Mouse (Mus musculus): Measurements from ENCODE around the gene Tmem161a. TPM values are rescaled to one million over a fixed set of nuclear protein-coding genes. Genes with fewer than 3 reads are reported as not detected.

Tmem161a gene
- polyA plus RNA-seq (2015; fragmentation: Nextera tagmentation; extraction: Ambion mirVana), result 28.1 and 31.9 TPM in 2 replicates

- Histone ChIP-seq H3K4me3 (replicated peaks) (peak within 1 kb of the TSS; percentile 66), H3K4me1 (replicated peaks) (peaks cover 45% of the 10 kb centered on the region), H3K27me3 (peaks cover 7% of the 10 kb centered on the region), H3K9ac (peak within 1 kb of the TSS; percentile 67), H3K36me3 (replicated peaks) (peaks cover 10% of the 10 kb centered on the region), H3K27ac (replicated peaks) (peak within 1 kb of the TSS; percentile 68), H3K9me3 (replicated peaks) (no peaks in the 10 kb centered on the region), H3K4me2 (peak within 1 kb of the TSS; percentile 71)
- whole genome bisulfite sequencing (ENCODE audit: insufficient replicate concordance), result 2% methylated on average over 27 of the region's 27 CpGs
- ATAC-seq (ENCODE audit: insufficient read depth), result peak; percentile 93
Observed at GRCm38 (mm10) chr8:70172043-70172681, at the start of gene Tmem161a. TSS of gene Tmem161a (plus strand) at chr8:70172356.

DNA sequence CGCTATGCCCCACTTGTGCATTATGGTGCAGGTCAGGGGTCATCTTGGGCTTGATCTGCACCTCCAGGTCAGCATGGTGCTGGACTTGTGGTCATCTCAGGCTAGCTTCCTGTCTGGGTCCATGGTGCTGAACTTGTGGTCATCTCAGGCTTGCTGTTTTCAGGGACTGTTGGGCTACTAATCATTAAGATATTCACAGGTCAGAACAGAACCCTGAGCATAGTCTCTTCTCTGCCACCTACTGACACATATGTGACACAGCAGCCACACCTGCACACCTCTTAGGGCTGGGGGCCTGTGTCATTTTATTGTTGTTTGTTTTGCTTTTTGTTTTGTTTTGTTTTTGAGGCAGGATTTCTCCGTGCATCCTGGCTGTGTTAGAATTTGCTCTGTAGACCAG, 49.3 kb upstream of the Tmem161a start:
- H3K36me3 ChIP-seq (replicated peaks), result no peaks in the 10 kb centered on the region
- WGBS (ENCODE audit: insufficient replicate concordance), result 47% methylated on average over 2 of the region's 2 CpGs
- no peak for ATAC-seq (ENCODE audit: insufficient read depth)
- no peak overlapping the region for H3K4me2 ChIP-seq
- H3K27ac ChIP-seq (replicated peaks), result no peak overlapping the region
- no peak overlapping the region for H3K9ac ChIP-seq
- no peaks in the 10 kb centered on the region for H3K4me1 ChIP-seq (replicated peaks)
- H3K27me3 ChIP-seq, result peaks cover 79% of the 10 kb centered on the region
- H3K4me3 ChIP-seq (replicated peaks), result no peak overlapping the region
- H3K9me3 ChIP-seq (replicated peaks), result no peaks in the 10 kb centered on the region

DNA sequence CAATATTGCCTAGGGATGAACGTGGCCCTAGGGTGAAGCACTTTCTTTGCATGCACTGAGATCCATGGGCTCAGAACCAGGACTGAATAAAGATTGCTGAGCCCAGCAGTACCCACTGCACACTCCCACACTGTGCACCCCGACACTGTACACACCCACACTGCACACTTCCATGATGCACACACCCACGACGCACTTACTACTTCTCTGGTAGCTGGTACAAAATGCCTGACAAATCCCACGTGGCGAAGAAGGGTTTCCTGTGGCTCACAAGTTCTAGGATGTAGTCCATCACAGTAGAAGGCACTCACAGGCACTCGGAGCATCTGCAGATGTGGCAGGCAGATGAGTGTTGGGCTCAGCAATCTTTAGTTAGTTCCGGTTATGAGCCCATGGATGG, 47.2 kb upstream of the Tmem161a start:
- H3K4me1 ChIP-seq (replicated peaks), result peaks cover 9% of the 10 kb centered on the region
- H3K36me3 ChIP-seq (replicated peaks), result no peaks in the 10 kb centered on the region
- no peak overlapping the region for H3K4me2 ChIP-seq
- H3K27ac ChIP-seq (replicated peaks), result no peak overlapping the region
- no peak for ATAC-seq (ENCODE audit: insufficient read depth)
- H3K27me3 ChIP-seq, result peaks cover 57% of the 10 kb centered on the region
- no peaks in the 10 kb centered on the region for H3K9me3 ChIP-seq (replicated peaks)
- 51% methylated on average over 8 of the region's 8 CpGs for WGBS (ENCODE audit: insufficient replicate concordance)
- H3K9ac ChIP-seq, result no peak overlapping the region
- no peak overlapping the region for H3K4me3 ChIP-seq (replicated peaks)

DNA sequence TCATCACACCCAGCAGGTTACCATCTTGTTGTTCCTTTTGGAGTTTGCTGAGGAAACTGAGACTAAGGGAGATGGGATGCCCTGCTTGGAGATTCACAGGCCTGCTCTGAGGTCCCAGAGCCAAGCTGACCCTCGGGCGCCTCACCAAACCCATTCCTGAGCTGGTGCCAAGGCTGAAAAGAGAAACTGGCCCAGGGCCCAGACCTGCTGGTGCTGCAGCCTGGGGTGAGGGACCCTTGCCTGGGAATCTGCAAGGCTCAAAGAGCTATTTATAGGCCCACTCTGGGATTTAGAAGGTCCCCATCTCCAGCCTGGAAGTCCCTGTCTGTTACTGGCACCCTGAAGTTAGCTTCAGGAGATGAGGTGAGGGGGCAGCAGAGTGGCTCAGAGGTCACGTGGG, 43.7 kb upstream of the Tmem161a start:
- Histone ChIP-seq H3K4me2 (no peak overlapping the region), H3K4me1 (replicated peaks) (peaks cover 35% of the 10 kb centered on the region), H3K9ac (no peak overlapping the region), H3K36me3 (replicated peaks) (peaks cover 11% of the 10 kb centered on the region), H3K9me3 (replicated peaks) (no peaks in the 10 kb centered on the region), H3K4me3 (replicated peaks) (no peak overlapping the region), H3K27ac (replicated peaks) (no peak overlapping the region), H3K27me3 (peaks cover 26% of the 10 kb centered on the region)
- no peak for ATAC-seq (ENCODE audit: insufficient read depth)
- 62% methylated on average over 3 of the region's 3 CpGs for WGBS (ENCODE audit: insufficient replicate concordance)

DNA sequence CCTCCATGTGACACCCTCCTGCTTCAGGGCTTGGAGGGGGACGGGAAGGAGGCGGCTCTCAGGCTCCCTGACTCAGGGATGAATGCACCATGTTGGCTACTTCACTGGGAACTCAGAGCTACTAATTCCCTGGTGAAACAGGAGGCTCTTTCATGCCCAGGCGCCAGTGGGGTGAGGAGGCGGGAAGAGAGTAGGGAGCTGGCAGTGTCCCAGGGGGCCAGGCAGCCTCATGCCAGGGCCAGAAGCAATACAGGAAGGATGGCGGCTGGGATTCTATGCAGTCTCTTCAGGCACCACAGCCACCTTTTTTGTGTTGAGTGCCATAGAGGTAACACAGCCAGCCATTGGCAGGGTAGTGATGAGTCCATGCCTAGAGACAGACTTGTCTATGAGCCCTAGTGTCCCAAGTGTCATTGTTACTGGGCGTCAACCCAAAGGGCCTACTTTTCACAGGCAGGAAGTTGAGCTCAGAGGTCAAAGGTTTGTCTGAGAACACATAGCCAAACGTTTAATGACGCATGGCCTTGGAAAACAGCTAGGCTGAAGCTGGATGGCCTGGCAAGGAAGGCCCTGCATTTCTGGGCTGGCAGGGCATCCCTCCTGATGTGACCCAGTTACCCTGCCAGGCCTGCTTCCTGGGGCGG, 42.7 kb upstream of the Tmem161a start:
- no peak overlapping the region for H3K27ac ChIP-seq (replicated peaks)
- H3K36me3 ChIP-seq (replicated peaks), result peaks cover 21% of the 10 kb centered on the region
- no peak overlapping the region for H3K4me3 ChIP-seq (replicated peaks)
- H3K9ac ChIP-seq, result no peak overlapping the region
- peaks cover 16% of the 10 kb centered on the region for H3K27me3 ChIP-seq
- ATAC-seq (ENCODE audit: insufficient read depth), result no peak
- no peak overlapping the region for H3K4me2 ChIP-seq
- peaks cover 43% of the 10 kb centered on the region for H3K4me1 ChIP-seq (replicated peaks)
- no peaks in the 10 kb centered on the region for H3K9me3 ChIP-seq (replicated peaks)
- 62% methylated on average over 9 of the region's 9 CpGs for WGBS (ENCODE audit: insufficient replicate concordance)

DNA sequence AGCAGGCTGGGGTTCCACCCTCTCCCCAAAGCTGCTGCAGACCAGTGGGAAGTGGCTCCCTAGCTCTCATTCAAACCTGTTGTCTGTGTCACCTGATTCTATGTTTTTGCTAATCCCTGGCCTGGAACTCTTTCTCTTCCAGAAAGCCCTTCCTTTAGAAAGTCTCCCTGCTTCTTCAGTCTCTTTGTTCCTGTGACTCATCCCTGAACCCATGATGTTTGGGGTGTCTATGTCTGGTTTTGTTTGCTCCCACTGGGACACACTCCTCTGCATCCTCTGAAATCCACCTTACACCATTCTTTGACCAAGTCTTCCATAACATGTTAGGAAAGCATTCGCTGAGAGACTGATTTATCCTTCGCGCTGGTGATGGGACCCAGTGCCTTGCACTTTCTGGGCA, 42.1 kb upstream of the Tmem161a start:
- H3K4me3 ChIP-seq (replicated peaks), result no peak overlapping the region
- ATAC-seq (ENCODE audit: insufficient read depth), result no peak
- peaks cover 11% of the 10 kb centered on the region for H3K27me3 ChIP-seq
- no peaks in the 10 kb centered on the region for H3K9me3 ChIP-seq (replicated peaks)
- 77% methylated on average over 3 of the region's 3 CpGs for WGBS (ENCODE audit: insufficient replicate concordance)
- peaks cover 43% of the 10 kb centered on the region for H3K4me1 ChIP-seq (replicated peaks)
- no peak overlapping the region for H3K9ac ChIP-seq
- H3K36me3 ChIP-seq (replicated peaks), result peaks cover 27% of the 10 kb centered on the region
- H3K27ac ChIP-seq (replicated peaks), result no peak overlapping the region
- H3K4me2 ChIP-seq, result no peak overlapping the region

- WGBS (ENCODE audit: insufficient replicate concordance), result 1% methylated on average over 37 of the region's 37 CpGs
- ATAC-seq (ENCODE audit: insufficient read depth), result peak; percentile 82
- peaks cover 43% of the 10 kb centered on the region for H3K4me1 ChIP-seq (replicated peaks)
Observed at GRCm38 (mm10) chr8:70131166-70131883, 40.8 kb upstream of the Tmem161a start, which contains the start of gene Nr2c2ap. TSS of gene Nr2c2ap (plus strand) at chr8:70131333.

DNA sequence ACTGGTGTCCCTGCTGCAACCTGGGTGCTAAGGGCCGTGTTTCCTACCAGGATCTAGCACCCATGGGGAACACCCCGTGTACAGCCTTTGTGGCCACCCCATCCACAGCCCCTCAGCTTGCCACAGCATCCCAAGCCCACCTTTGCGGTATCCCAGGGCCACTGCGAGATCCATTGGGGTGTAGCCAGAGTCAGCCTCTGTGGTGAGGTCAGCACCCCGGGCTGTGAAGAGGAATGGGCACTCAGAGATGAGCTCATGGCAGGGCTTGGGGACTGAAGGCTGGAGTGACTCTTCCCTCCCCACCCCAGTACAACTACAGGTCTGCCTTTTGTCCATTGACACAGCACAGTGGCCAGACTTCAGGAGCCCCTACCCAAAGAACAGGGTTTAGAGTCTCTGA, 38.1 kb upstream of the Tmem161a start:
- 78% methylated on average over 5 of the region's 5 CpGs for WGBS (ENCODE audit: insufficient replicate concordance)
- Histone ChIP-seq H3K27me3 (no peaks in the 10 kb centered on the region), H3K36me3 (replicated peaks) (peaks cover 45% of the 10 kb centered on the region), H3K9me3 (replicated peaks) (no peaks in the 10 kb centered on the region), H3K27ac (replicated peaks) (no peak overlapping the region), H3K4me3 (replicated peaks) (no peak overlapping the region), H3K9ac (no peak overlapping the region), H3K4me1 (replicated peaks) (peaks cover 55% of the 10 kb centered on the region), H3K4me2 (no peak overlapping the region)
- no peak for ATAC-seq (ENCODE audit: insufficient read depth)

More at GRCm38 (mm10) chr8:70131166-70131883, 40.8 kb upstream of the Tmem161a start, which contains the start of gene Nr2c2ap:
- Histone ChIP-seq H3K9me3 (replicated peaks) (no peaks in the 10 kb centered on the region), H3K9ac (peak within 1 kb of the TSS; percentile 52), H3K4me2 (peak within 1 kb of the TSS; percentile 87), H3K27me3 (no peaks in the 10 kb centered on the region), H3K4me3 (replicated peaks) (peak within 1 kb of the TSS; percentile 79), H3K36me3 (replicated peaks) (peaks cover 40% of the 10 kb centered on the region), H3K27ac (replicated peaks) (peak within 1 kb of the TSS; percentile 63)

DNA sequence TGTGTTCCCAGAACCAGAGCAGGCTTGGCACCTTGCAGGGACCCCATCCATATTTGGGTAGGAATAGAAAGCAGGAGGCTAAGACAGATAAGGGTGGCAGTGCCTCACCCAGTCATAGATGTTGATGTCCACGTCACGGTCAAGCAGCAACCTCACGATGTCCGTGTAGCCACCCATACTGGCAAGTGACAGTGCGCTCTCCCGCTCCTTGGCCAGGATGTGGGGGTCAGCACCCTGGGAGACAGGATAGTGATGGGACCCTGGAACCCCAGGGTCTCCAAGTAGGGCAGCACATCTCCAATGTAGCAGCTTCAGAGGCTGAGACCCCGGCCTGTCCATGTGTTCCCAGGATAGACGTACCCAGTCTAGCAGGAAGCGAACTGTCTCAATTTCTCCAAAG, 37.2 kb upstream of the Tmem161a start:
- WGBS (ENCODE audit: insufficient replicate concordance), result 69% methylated on average over 9 of the region's 9 CpGs
- peaks cover 47% of the 10 kb centered on the region for H3K4me1 ChIP-seq (replicated peaks)
- H3K4me3 ChIP-seq (replicated peaks), result no peak overlapping the region
- no peak for ATAC-seq (ENCODE audit: insufficient read depth)
- no peaks in the 10 kb centered on the region for H3K27me3 ChIP-seq
- H3K27ac ChIP-seq (replicated peaks), result no peak overlapping the region
- no peaks in the 10 kb centered on the region for H3K9me3 ChIP-seq (replicated peaks)
- no peak overlapping the region for H3K4me2 ChIP-seq
- H3K36me3 ChIP-seq (replicated peaks), result peaks cover 45% of the 10 kb centered on the region
- no peak overlapping the region for H3K9ac ChIP-seq

DNA sequence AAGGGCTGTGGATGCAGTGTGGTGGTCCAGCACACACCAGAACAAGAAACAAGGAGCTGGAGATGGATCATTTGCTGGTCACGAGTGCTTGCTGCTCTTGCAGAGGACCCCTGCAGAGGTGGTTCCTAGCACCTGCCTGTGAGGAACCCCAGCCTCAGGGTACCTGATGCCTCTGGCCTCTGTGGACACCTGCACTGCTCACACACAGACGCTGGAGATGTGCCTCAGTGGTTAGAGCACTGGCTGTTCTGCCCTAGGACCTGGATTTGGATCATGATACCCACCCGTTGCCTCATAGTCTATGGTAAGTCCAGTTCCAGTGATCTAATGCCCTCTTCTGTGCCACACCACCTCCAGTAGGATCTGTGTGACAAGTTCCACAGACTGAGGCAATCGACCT, 35.6 kb upstream of the Tmem161a start:
- no peaks in the 10 kb centered on the region for H3K9me3 ChIP-seq (replicated peaks)
- no peak overlapping the region for H3K4me2 ChIP-seq
- no peak overlapping the region for H3K9ac ChIP-seq
- ATAC-seq (ENCODE audit: insufficient read depth), result no peak
- peaks cover 45% of the 10 kb centered on the region for H3K36me3 ChIP-seq (replicated peaks)
- no peak overlapping the region for H3K27ac ChIP-seq (replicated peaks)
- H3K27me3 ChIP-seq, result no peaks in the 10 kb centered on the region
- H3K4me1 ChIP-seq (replicated peaks), result peaks cover 50% of the 10 kb centered on the region
- 73% methylated on average over 4 of the region's 4 CpGs for WGBS (ENCODE audit: insufficient replicate concordance)
- H3K4me3 ChIP-seq (replicated peaks), result no peak overlapping the region

DNA sequence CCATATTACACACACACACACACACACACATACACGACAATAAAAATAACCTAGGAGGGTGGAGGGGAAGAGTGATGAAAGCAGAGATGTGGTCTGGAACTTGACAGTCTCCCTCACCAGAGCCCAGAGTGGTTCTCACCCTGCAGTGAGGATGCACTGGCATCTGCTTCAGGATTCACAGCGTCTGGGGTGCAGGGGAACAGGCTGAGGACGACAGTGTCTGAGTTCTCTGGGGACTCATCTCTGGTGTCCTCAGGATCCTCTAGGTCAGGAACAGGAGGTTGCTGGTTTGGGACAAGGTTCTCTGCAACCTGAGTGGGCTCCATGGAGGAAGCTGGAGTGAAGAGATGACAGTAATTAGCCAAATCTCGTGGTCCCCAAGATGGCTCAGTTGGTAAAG, 34.3 kb upstream of the Tmem161a start:
- Histone ChIP-seq H3K27me3 (no peaks in the 10 kb centered on the region), H3K4me1 (replicated peaks) (peaks cover 38% of the 10 kb centered on the region), H3K4me2 (peak overlapping the region; percentile 80), H3K4me3 (replicated peaks) (peak overlapping the region; percentile 77), H3K36me3 (replicated peaks) (peaks cover 51% of the 10 kb centered on the region), H3K9ac (peak overlapping the region; percentile 67; the same call in 1 of the 2 replicates), H3K27ac (replicated peaks) (no peak overlapping the region), H3K9me3 (replicated peaks) (no peaks in the 10 kb centered on the region)
- 71% methylated on average over 4 of the region's 4 CpGs for WGBS (ENCODE audit: insufficient replicate concordance)
- ATAC-seq (ENCODE audit: insufficient read depth), result no peak
